Mouse (Mus musculus) intestine, embryonic 15.5 days (tissue): ENCODE data around the gene Creb3l4. TPM values are rescaled to one million over a fixed set of nuclear protein-coding genes. Genes with fewer than 3 reads are reported as not detected.
A peak's percentile ranks its signal among the peaks of the same experiment; 100 is the strongest.

Experiments
- ATAC-seq: fragments of 200-750 bp; cut with Nextera tagmentation; 2 replicates; pipeline ENCODE4 v1.8.0; 2017; ENCODE audit warnings: moderate TSS enrichment, moderate library complexity
- H3K27ac ChIP-seq: fragments of 300-500 bp; sonication (generic); 2 replicates; pipeline ENCODE4 v1.5.1; 2015; ENCODE audit warnings: mild to moderate bottlenecking, inconsistent platforms
- H3K27me3 ChIP-seq: fragments of 300-500 bp; sonication (generic); replicated peaks from 2 replicates; pipeline ENCODE4 v1.6.1; 2015; ENCODE audit warnings: inconsistent platforms
- H3K36me3 ChIP-seq: fragments of 300-500 bp; sonication (generic); 2 replicates; pipeline ENCODE4 v1.6.1; 2015; ENCODE audit warnings: inconsistent platforms
- H3K4me1 ChIP-seq: fragments of 300-500 bp; sonication (generic); replicated peaks from 2 replicates; pipeline ENCODE4 v1.6.1; 2015; ENCODE audit warnings: inconsistent platforms
- H3K4me2 ChIP-seq: fragments of 300-500 bp; sonication (generic); replicated peaks from 2 replicates; pipeline ENCODE4 v1.6.1; 2015; ENCODE audit warnings: mild to moderate bottlenecking, inconsistent platforms
- H3K4me3 ChIP-seq: fragments of 300-500 bp; sonication (generic); replicated peaks from 2 replicates; pipeline ENCODE4 v1.5.1; 2015; ENCODE audit warnings: inconsistent platforms
- H3K9ac ChIP-seq: fragments of 300-500 bp; sonication (generic); 2 replicates; pipeline ENCODE4 v1.6.1; 2015; ENCODE audit warnings: inconsistent platforms
- H3K9me3 ChIP-seq: fragments of 300-500 bp; sonication (generic); 2 replicates; pipeline ENCODE4 v1.6.1; 2016; ENCODE audit warnings: inconsistent platforms
- whole genome bisulfite sequencing: fragments of 180-500 bp; shearing (Covaris S2); methylation state at CpG from one replicate; pipeline ENCODE4 v1.1.7; 2015; 5-methylcytosine and 5-hydroxymethylcytosine counted together
- polyA plus RNA-seq: library from polyadenylated mRNA; unstranded; fragments of >200 nt; fragmentation: Nextera tagmentation; extraction: Ambion mirVana; gene quantifications from 2 replicates; pipeline ENCODE4 v1.2.1, GENCODE M21; 2015

Gene Creb3l4
- polyA plus RNA-seq, 1 experiment from 2014 or later, result 10.7 TPM

GRCm38 (mm10) chr3:90275286-90275685, 32.0 kb upstream of the Creb3l4 start:
- Histone ChIP-seq H3K9ac (no peak overlapping the region), H3K27ac (no peak overlapping the region), H3K9me3 (no peaks in the 10 kb centered on the region), H3K4me3 (no peak overlapping the region), H3K4me1 (no peaks in the 10 kb centered on the region), H3K27me3 (no peaks in the 10 kb centered on the region), H3K4me2 (no peak overlapping the region), H3K36me3 (peaks cover 11% of the 10 kb centered on the region)
- no peak for ATAC-seq
- WGBS, result 91% methylated on average over 11 of the region's 11 CpGs

- ATAC-seq, result no peak
- H3K9me3 ChIP-seq, result no peaks in the 10 kb centered on the region
- no peaks in the 10 kb centered on the region for H3K4me1 ChIP-seq
- no peak overlapping the region for H3K27ac ChIP-seq
- no peak overlapping the region for H3K4me2 ChIP-seq
- no peaks in the 10 kb centered on the region for H3K27me3 ChIP-seq
- WGBS, result 96% methylated on average over 22 of the region's 22 CpGs
- H3K36me3 ChIP-seq, result peaks cover 2% of the 10 kb centered on the region
- no peak overlapping the region for H3K9ac ChIP-seq
- H3K4me3 ChIP-seq, result no peak overlapping the region
Observed at GRCm38 (mm10) chr3:90273855-90274254, 30.5 kb upstream of the Creb3l4 start.

- no peaks in the 10 kb centered on the region for H3K9me3 ChIP-seq
- WGBS, result 59% methylated on average over 9 of the region's 9 CpGs
- no peak for ATAC-seq
- H3K27me3 ChIP-seq, result no peaks in the 10 kb centered on the region
- H3K36me3 ChIP-seq, result peaks cover 2% of the 10 kb centered on the region; the same call in 1 of the 2 replicates
- no peaks in the 10 kb centered on the region for H3K4me1 ChIP-seq
- H3K4me3 ChIP-seq, result no peak overlapping the region
- H3K27ac ChIP-seq, result no peak overlapping the region
- H3K4me2 ChIP-seq, result no peak overlapping the region
- no peak overlapping the region for H3K9ac ChIP-seq
Observed at GRCm38 (mm10) chr3:90272170-90272569, 28.9 kb upstream of the Creb3l4 start.

GRCm38 (mm10) chr3:90270784-90271183, 27.5 kb upstream of the Creb3l4 start:
- no peaks in the 10 kb centered on the region for H3K27me3 ChIP-seq
- peaks cover 9% of the 10 kb centered on the region for H3K4me1 ChIP-seq
- H3K9ac ChIP-seq, result no peak overlapping the region
- H3K36me3 ChIP-seq, result peaks cover 2% of the 10 kb centered on the region; the same call in 1 of the 2 replicates
- no peak overlapping the region for H3K27ac ChIP-seq
- H3K9me3 ChIP-seq, result no peaks in the 10 kb centered on the region
- no peak for ATAC-seq
- H3K4me2 ChIP-seq, result no peak overlapping the region
- WGBS, result 89% methylated on average over 8 of the region's 8 CpGs
- H3K4me3 ChIP-seq, result no peak overlapping the region

- Histone ChIP-seq H3K27ac (no peak overlapping the region), H3K4me2 (no peak overlapping the region), H3K36me3 (peaks cover 2% of the 10 kb centered on the region; the same call in 1 of the 2 replicates), H3K9ac (no peak overlapping the region), H3K4me3 (no peak overlapping the region), H3K27me3 (no peaks in the 10 kb centered on the region), H3K4me1 (peaks cover 17% of the 10 kb centered on the region), H3K9me3 (no peaks in the 10 kb centered on the region)
- WGBS, result 90% methylated on average over 16 of the region's 16 CpGs
- no peak for ATAC-seq
Observed at GRCm38 (mm10) chr3:90268971-90269370, 25.7 kb upstream of the Creb3l4 start.

GRCm38 (mm10) chr3:90268190-90268589, 24.9 kb upstream of the Creb3l4 start:
- Histone ChIP-seq H3K4me1 (peaks cover 17% of the 10 kb centered on the region), H3K36me3 (0 out of 2 replicates have a peak, but pooled peaks cover 4% of the 10 kb centered on the region), H3K9me3 (no peaks in the 10 kb centered on the region), H3K9ac (no peak overlapping the region), H3K4me2 (no peak overlapping the region), H3K27me3 (no peaks in the 10 kb centered on the region), H3K27ac (no peak overlapping the region), H3K4me3 (no peak overlapping the region)
- 96% methylated on average over 11 of the region's 11 CpGs for WGBS
- no peak for ATAC-seq

- Histone ChIP-seq H3K9ac (no peak overlapping the region; the same call in 1 of the 2 replicates), H3K27me3 (no peaks in the 10 kb centered on the region), H3K36me3 (peaks cover 12% of the 10 kb centered on the region; the same call in 1 of the 2 replicates), H3K4me3 (no peak overlapping the region), H3K4me1 (peaks cover 17% of the 10 kb centered on the region), H3K27ac (no peak overlapping the region; the same call in 1 of the 2 replicates), H3K9me3 (no peaks in the 10 kb centered on the region), H3K4me2 (peak overlapping the region; percentile 89)
- no peak for ATAC-seq
- 92% methylated on average over 20 of the region's 20 CpGs for WGBS
Observed at GRCm38 (mm10) chr3:90266901-90267775, 23.8 kb upstream of the Creb3l4 start.

GRCm38 (mm10) chr3:90265932-90266741, 22.8 kb upstream of the Creb3l4 start:
- peak overlapping the region; percentile 90 for H3K4me3 ChIP-seq
- H3K27me3 ChIP-seq, result no peaks in the 10 kb centered on the region
- H3K4me1 ChIP-seq, result peaks cover 17% of the 10 kb centered on the region
- peak overlapping the region; percentile 98 for H3K27ac ChIP-seq
- H3K4me2 ChIP-seq, result peak overlapping the region; percentile 89
- H3K9ac ChIP-seq, result peak overlapping the region; percentile 89
- H3K9me3 ChIP-seq, result no peaks in the 10 kb centered on the region
- peaks cover 19% of the 10 kb centered on the region; the same call in 1 of the 2 replicates for H3K36me3 ChIP-seq
- WGBS, result 27% methylated on average over 16 of the region's 16 CpGs
- ATAC-seq, result no peak; the same call in 1 of the 2 replicates

- Histone ChIP-seq H3K4me1 (peaks cover 17% of the 10 kb centered on the region), H3K4me3 (peak within 1 kb of the TSS; percentile 90), H3K27ac (peak within 1 kb of the TSS; percentile 98), H3K27me3 (no peaks in the 10 kb centered on the region), H3K36me3 (peaks cover 27% of the 10 kb centered on the region), H3K4me2 (peak within 1 kb of the TSS; percentile 89), H3K9ac (peak within 1 kb of the TSS; percentile 89), H3K9me3 (no peaks in the 10 kb centered on the region)
- under 1% methylated on average over 83 of the region's 87 CpGs for WGBS
- ATAC-seq, result peak; percentile 96
Observed at GRCm38 (mm10) chr3:90265034-90265931, 22.0 kb upstream of the Creb3l4 start, which contains the start of gene Dennd4b. Dennd4b (plus strand) TSS chr3:90265185.

GRCm38 (mm10) chr3:90264687-90265033, 21.3 kb upstream of the Creb3l4 start:
- 30% methylated on average over 10 of the region's 10 CpGs for WGBS
- H3K36me3 ChIP-seq, result peaks cover 34% of the 10 kb centered on the region

GRCm38 (mm10) chr3:90263121-90263771, 19.9 kb upstream of the Creb3l4 start:
- Histone ChIP-seq H3K27me3 (no peaks in the 10 kb centered on the region), H3K4me3 (no peak overlapping the region), H3K36me3 (peaks cover 43% of the 10 kb centered on the region), H3K9ac (no peak overlapping the region), H3K27ac (no peak overlapping the region), H3K9me3 (no peaks in the 10 kb centered on the region), H3K4me1 (peaks cover 17% of the 10 kb centered on the region), H3K4me2 (no peak overlapping the region)
- ATAC-seq, result no peak
- 91% methylated on average over 5 of the region's 5 CpGs for WGBS

More at GRCm38 (mm10) chr3:90264687-90265033, 21.3 kb upstream of the Creb3l4 start:
- peak overlapping the region; percentile 89 for H3K4me2 ChIP-seq
- no peaks in the 10 kb centered on the region for H3K9me3 ChIP-seq
- peak overlapping the region; percentile 89 for H3K9ac ChIP-seq
- peaks cover 17% of the 10 kb centered on the region for H3K4me1 ChIP-seq
- H3K27me3 ChIP-seq, result no peaks in the 10 kb centered on the region
- no peak for ATAC-seq
- H3K4me3 ChIP-seq, result peak overlapping the region; percentile 90
- H3K27ac ChIP-seq, result 0 out of 2 replicates have a peak overlapping the region, but pooled peaks have one; percentile 34
